Mouse (Mus musculus) left cerebral cortex, postnatal 25 days (tissue): ENCODE data around the gene Eno1. TPM values are rescaled to one million over a fixed set of nuclear protein-coding genes. Genes with fewer than 3 reads are reported as not detected.

Source experiments
- total RNA-seq, 2 experiments: library from RNA; stranded (reverse); gene quantifications; 2 replicates each; pipeline ENCODE4 v1.2.3; 2021

Gene Eno1
- total RNA-seq, 2 experiments from 2014 or later = 424 to 432 TPM

Other genes with a start within 250 kb of the Eno1 start
- gene H6pd, start 227.7 kb upstream of the Eno1 start, total RNA-seq = 10 to 100 TPM; 10.8 to 12.0 TPM
- gene Gpr157, start 149.4 kb upstream of the Eno1 start, total RNA-seq = 1 to 10 TPM; 1.1 to 1.4 TPM
- gene Slc2a5, start 117.4 kb upstream of the Eno1 start, total RNA-seq = 1 to 10 TPM; 4.9 to 6.3 TPM
- gene Slc2a7, start 87.7 kb upstream of the Eno1 start, total RNA-seq = not detected
- gene Car6, start 35.4 kb upstream of the Eno1 start, total RNA-seq = not detected
- 100 to 1,000 TPM in 1 of 2 experiments, 10 to 100 TPM in 1; 84.7 to 103 TPM for gene Rere, start 44.9 kb downstream of the Eno1 start, total RNA-seq